Mouse (Mus musculus) olfactory bulb, adult 2 months (tissue): ENCODE measurements around the gene Spryd7. TPM values are rescaled to one million over a fixed set of nuclear protein-coding genes. Genes with fewer than 3 reads are reported as not detected.
"Not testable (repeated sequence)": the region's sequence is repeated elsewhere in the genome, so short reads cannot be mapped to it uniquely, and the experiment has no call there.

Source experiments
- H3K27ac ChIP-seq: fragments of 200-500 bp; 2 replicates; pipeline ENCODE4 v1.5.1; 2012; ENCODE audit warnings: low read depth, low read length; ENCODE audit not compliant: insufficient read depth
- H3K4me1 ChIP-seq: fragments of 200-500 bp; 2 replicates; pipeline ENCODE4 v1.6.1; 2012; ENCODE audit warnings: low read length; ENCODE audit not compliant: control insufficient read depth, insufficient read depth
- H3K4me3 ChIP-seq: fragments of 200-500 bp; 2 replicates; pipeline ENCODE4 v1.5.1; 2012; ENCODE audit warnings: mild to moderate bottlenecking, low read depth, low read length, moderate library complexity; ENCODE audit not compliant: insufficient read depth
- CTCF ChIP-seq: fragments of 200-500 bp; IDR thresholded peaks from 2 replicates; pipeline ENCODE4 v1.5.1; 2012; ENCODE audit warnings: low read depth, mild to moderate bottlenecking, low read length, moderate library complexity; ENCODE audit not compliant: insufficient read depth
- POLR2A ChIP-seq: fragments of 200-500 bp; IDR thresholded peaks from 2 replicates; pipeline ENCODE4 v1.6.1; 2012; ENCODE audit warnings: mild to moderate bottlenecking, low read depth, low read length, moderate library complexity; ENCODE audit not compliant: insufficient read depth
- WGBS: fragments of 180-500 bp; shearing (Covaris S2); methylation state at CpG from one replicate; pipeline ENCODE4 v1.1.7; 2018; 5-methylcytosine and 5-hydroxymethylcytosine counted together
- polyA plus RNA-seq: library from polyadenylated mRNA; stranded (reverse); fragments of >200 nt; gene quantifications from 2 replicates; pipeline ENCODE4 v1.2.4, GENCODE M21; 2012; ENCODE audit warnings: low replicate concordance; ENCODE audit not compliant: missing spikeins, insufficient read depth, insufficient read length

Spryd7 gene
- polyA plus RNA-seq, 1 experiment: not detected

GRCm38 (mm10) chr14:61589288-61590065 lies 32.8 kb upstream of the Spryd7 start:
- Histone ChIP-seq H3K4me3 (no peak overlapping the region), H3K4me1 (no peaks in the 10 kb centered on the region), H3K27ac (no peak overlapping the region)
- 81% methylated on average over 4 of the region's 4 CpGs for WGBS
- TF ChIP-seq POLR2A (no peak), CTCF (no peak)

GRCm38 (mm10) chr14:61575941-61576340 lies 19.3 kb upstream of the Spryd7 start:
- H3K27ac ChIP-seq: no peak overlapping the region
- WGBS: 95% methylated on average over 8 of the region's 8 CpGs
- no peak overlapping the region for H3K4me3 ChIP-seq
- TF ChIP-seq CTCF (no peak), POLR2A (no peak)
- H3K4me1 ChIP-seq: no peaks in the 10 kb centered on the region

GRCm38 (mm10) chr14:61575066-61575465 lies 18.4 kb upstream of the Spryd7 start:
- Histone ChIP-seq H3K4me3 (no peak overlapping the region), H3K4me1 (no peaks in the 10 kb centered on the region), H3K27ac (no peak overlapping the region)
- WGBS: 70% methylated on average over 10 of the region's 10 CpGs
- TF ChIP-seq POLR2A (no peak), CTCF (no peak)

GRCm38 (mm10) chr14:61572131-61572530 lies 15.4 kb upstream of the Spryd7 start:
- WGBS: 81% methylated on average over 2 of the region's 2 CpGs
- Histone ChIP-seq H3K4me1 (no peaks in the 10 kb centered on the region), H3K27ac (no peak overlapping the region), H3K4me3 (no peak overlapping the region)
- no peak for TF ChIP-seq POLR2A
- TF ChIP-seq CTCF: no peak

- no peak overlapping the region for H3K4me3 ChIP-seq
- WGBS: 8% methylated on average over 4 of the region's 4 CpGs
- no peaks in the 10 kb centered on the region for H3K4me1 ChIP-seq
- H3K27ac ChIP-seq: no peak overlapping the region
- TF ChIP-seq POLR2A: no peak
- TF ChIP-seq CTCF: peak; percentile 78
Observed at GRCm38 (mm10) chr14:61571366-61571765, 14.7 kb upstream of the Spryd7 start.

GRCm38 (mm10) chr14:61569344-61569743 lies 12.7 kb upstream of the Spryd7 start:
- no peak for TF ChIP-seq CTCF
- TF ChIP-seq POLR2A: no peak
- H3K4me3 ChIP-seq: no peak overlapping the region
- H3K27ac ChIP-seq: no peak overlapping the region
- H3K4me1 ChIP-seq: no peaks in the 10 kb centered on the region
- WGBS: 70% methylated on average over 2 of the region's 2 CpGs

GRCm38 (mm10) chr14:61566211-61566610 lies 9.5 kb upstream of the Spryd7 start:
- not testable (repeated sequence) for H3K27ac ChIP-seq, H3K4me1 ChIP-seq, H3K4me3 ChIP-seq
- WGBS: 98% methylated on average over 4 of the region's 4 CpGs

GRCm38 (mm10) chr14:61559856-61560255 lies 3.2 kb upstream of the Spryd7 start:
- Histone ChIP-seq H3K4me3 (no peak overlapping the region), H3K4me1 (peaks cover 4% of the 10 kb centered on the region; the same call in 1 of the 2 replicates), H3K27ac (no peak overlapping the region)
- 77% methylated on average over 3 of the region's 3 CpGs for WGBS
- TF ChIP-seq CTCF (no peak), POLR2A (no peak)

- Histone ChIP-seq H3K4me3 (no peak overlapping the region), H3K27ac (no peak overlapping the region), H3K4me1 (peaks cover 4% of the 10 kb centered on the region; the same call in 1 of the 2 replicates)
- 94% methylated on average over 6 of the region's 6 CpGs for WGBS
- no peak for TF ChIP-seq CTCF
- no peak for TF ChIP-seq POLR2A
Observed at GRCm38 (mm10) chr14:61558901-61559300, 2.2 kb upstream of the Spryd7 start.
